Mouse (Mus musculus): Measurements from ENCODE around the gene Txndc17. TPM values are rescaled to one million over a fixed set of nuclear protein-coding genes. Genes with fewer than 3 reads are reported as not detected.

Gene Txndc17
- polyA plus RNA-seq, 1 experiment from 2014 or later = 190 TPM

DNA sequence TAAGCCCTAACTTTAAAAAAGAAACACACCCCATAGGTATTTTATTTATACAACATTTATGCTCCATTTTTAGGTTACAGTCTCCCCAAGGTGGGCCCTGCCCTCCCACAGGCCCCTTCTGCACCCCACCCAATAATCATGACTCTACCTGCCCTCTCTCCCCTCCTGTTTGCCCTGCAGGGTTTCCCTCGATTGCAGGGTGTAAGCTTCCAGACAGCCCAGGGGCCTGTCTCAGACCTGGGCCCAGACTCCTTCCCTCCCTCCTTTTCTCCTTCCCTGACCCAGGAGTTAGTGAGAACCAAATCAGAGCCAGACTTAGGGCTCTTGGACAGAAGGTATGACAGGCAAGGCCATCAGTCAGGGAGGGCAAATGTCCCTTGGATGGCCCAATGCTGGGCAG lies 25.6 kb downstream of the Txndc17 start:
- Histone ChIP-seq H3K4me2 (no peak overlapping the region), H3K4me3 (ENCODE audit: low read depth, low read length) (no peak overlapping the region), H3K4me1 (ENCODE audit: insufficient read depth) (no peaks in the 10 kb centered on the region), H3K9ac (no peak overlapping the region), H3K36me3 (ENCODE audit: insufficient read depth) (no peaks in the 10 kb centered on the region), H3K27ac (ENCODE audit: low read depth) (no peak overlapping the region), H3K9me3 (ENCODE audit: low read depth, low read length) (no peaks in the 10 kb centered on the region), H3K27me3 (ENCODE audit: insufficient read depth, low read length) (no peaks in the 10 kb centered on the region)
- 57% methylated on average over 1 of the region's 1 CpGs for WGBS
- TF ChIP-seq CTCF (IDR thresholded peaks at IDR 0.05; ENCODE audit: low read depth) = no peak
- ATAC-seq (ENCODE audit: insufficient read depth) (no peak), DNase-seq (no peak)

DNA sequence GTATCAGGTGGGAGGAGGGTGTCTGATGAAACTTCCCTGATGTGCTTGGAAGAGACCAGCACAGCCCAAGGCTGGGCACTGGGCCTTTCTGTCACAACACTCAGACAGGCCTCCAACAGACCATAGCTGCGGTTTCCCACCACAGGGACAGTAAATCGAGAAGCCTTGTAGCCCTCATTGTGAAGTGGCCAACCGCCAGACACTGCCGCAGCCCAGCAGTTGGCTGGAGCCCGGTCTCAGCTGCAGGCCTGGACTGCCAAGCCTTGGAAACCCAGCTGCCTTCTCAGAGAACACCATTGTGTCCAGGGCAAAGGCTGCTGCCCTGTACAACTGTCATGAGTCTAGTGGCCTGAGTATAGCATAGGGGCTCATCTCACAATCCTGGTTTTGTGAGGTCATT lies 26.7 kb downstream of the Txndc17 start:
- ATAC-seq (ENCODE audit: insufficient read depth) = no peak
- no peak overlapping the region for H3K4me3 ChIP-seq (ENCODE audit: low read depth, low read length)
- no peaks in the 10 kb centered on the region for H3K4me1 ChIP-seq (ENCODE audit: insufficient read depth)
- H3K36me3 ChIP-seq (ENCODE audit: insufficient read depth) = no peaks in the 10 kb centered on the region
- DNase-seq = no peak
- 55% methylated on average over 5 of the region's 5 CpGs for WGBS
- no peak overlapping the region for H3K27ac ChIP-seq (ENCODE audit: low read depth)
- no peak overlapping the region for H3K9ac ChIP-seq
- no peak overlapping the region for H3K4me2 ChIP-seq
- no peaks in the 10 kb centered on the region for H3K9me3 ChIP-seq (ENCODE audit: low read depth, low read length)
- no peaks in the 10 kb centered on the region for H3K27me3 ChIP-seq (ENCODE audit: insufficient read depth, low read length)
- TF ChIP-seq CTCF (IDR thresholded peaks at IDR 0.05; ENCODE audit: low read depth) = no peak

DNA sequence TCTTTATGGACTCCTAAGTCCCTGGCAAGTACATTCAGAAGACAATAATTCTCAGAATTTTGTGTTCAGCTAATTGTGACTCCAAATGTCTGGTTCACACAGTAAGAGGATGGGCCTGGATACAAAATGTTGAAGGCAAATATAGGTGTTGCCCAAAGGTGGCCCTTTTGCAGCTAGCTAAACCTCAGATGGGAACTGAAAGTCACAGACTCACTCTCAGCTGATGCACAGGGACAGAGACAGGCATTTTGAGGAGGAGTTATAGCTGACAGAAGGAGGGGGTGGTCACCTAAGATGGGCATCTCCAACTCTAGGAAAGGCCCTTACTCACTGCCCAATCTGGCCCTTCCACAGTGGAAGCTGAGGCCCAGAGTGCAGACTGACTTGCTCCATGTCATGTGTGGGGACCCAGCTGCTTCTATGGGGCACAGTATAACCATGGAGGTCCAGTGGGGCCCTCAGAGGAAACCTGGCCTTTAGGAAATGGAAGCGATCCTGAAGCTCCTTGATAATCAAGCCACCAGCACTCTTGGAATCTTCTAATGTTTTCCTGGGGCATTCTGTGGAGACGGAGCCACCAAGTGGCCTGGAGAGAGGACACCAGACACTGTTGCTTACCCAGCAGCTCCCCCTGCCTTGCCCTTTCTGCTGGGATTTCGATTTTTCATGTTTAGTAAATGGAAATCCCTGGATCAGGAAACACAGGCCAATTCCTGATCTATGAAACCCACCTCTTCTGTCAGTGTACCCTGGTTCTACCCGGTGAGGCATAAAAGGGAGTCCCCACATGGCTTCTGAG lies 32.9 kb downstream of the Txndc17 start:
- H3K9me3 ChIP-seq (ENCODE audit: low read depth, low read length) = no peaks in the 10 kb centered on the region
- TF ChIP-seq CTCF (IDR thresholded peaks at IDR 0.05; ENCODE audit: low read depth) = no peak
- no peaks in the 10 kb centered on the region for H3K4me1 ChIP-seq (ENCODE audit: insufficient read depth)
- H3K4me3 ChIP-seq (ENCODE audit: low read depth, low read length) = no peak overlapping the region
- no peaks in the 10 kb centered on the region for H3K36me3 ChIP-seq (ENCODE audit: insufficient read depth)
- H3K9ac ChIP-seq = no peak overlapping the region
- DNase-seq = no peak
- no peak overlapping the region for H3K27ac ChIP-seq (ENCODE audit: low read depth)
- H3K27me3 ChIP-seq (ENCODE audit: insufficient read depth, low read length) = no peaks in the 10 kb centered on the region
- no peak for ATAC-seq (ENCODE audit: insufficient read depth)
- H3K4me2 ChIP-seq = no peak overlapping the region
- 69% methylated on average over 4 of the region's 4 CpGs for WGBS

DNA sequence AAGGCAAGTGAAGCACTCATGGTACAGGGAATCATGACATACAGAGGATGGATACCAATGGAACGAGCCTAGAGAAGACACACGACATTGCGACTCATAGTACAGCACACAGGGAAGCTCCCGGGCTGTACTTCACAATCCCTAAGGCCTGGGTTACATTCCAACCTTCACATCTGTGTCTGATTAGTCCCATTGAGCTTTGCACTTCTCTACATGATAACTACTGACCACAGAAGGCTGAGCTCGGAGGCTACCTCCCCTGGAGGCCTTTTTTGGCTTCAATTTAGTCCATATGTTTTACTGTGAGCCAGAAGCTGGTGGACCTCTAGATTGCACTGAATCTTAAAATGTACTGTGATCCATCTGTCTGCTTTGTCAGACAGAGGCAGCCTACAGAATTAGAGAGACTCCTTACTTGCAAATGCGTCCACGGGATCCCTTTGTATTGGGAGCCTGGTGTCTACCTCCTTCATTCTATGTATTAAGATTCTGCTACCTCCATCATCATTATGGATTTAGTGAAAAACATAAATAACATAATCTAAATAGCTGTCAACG lies 37.9 kb downstream of the Txndc17 start:
- TF ChIP-seq CTCF (IDR thresholded peaks at IDR 0.05; ENCODE audit: low read depth) = no peak
- Histone ChIP-seq H3K27ac (ENCODE audit: low read depth) (no peak overlapping the region), H3K4me1 (ENCODE audit: insufficient read depth) (no peaks in the 10 kb centered on the region), H3K4me3 (ENCODE audit: low read depth, low read length) (no peak overlapping the region), H3K9me3 (ENCODE audit: low read depth, low read length) (no peaks in the 10 kb centered on the region), H3K4me2 (no peak overlapping the region), H3K27me3 (ENCODE audit: insufficient read depth, low read length) (no peaks in the 10 kb centered on the region), H3K36me3 (ENCODE audit: insufficient read depth) (no peaks in the 10 kb centered on the region), H3K9ac (no peak overlapping the region)
- DNase-seq (no peak), ATAC-seq (ENCODE audit: insufficient read depth) (no peak)
- 77% methylated on average over 8 of the region's 8 CpGs for WGBS

DNA sequence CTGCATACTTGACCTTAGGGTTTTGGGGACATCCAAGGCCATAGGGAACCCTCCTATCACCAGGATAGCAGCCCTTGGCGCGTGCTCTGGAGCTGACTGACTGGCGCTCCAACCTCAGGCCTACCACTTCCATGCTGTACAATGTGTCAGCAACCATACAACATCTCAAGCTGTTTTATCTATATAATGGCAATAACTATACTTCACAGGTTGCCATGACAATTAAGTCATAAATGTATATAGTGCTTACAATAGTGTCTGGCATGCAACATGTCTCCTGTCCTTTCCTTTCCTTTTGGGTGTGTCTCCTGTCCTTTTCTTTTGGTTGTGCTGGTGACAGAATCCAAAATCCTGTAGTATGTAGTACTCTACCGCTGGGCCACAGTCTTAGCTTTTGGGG lies 48.3 kb downstream of the Txndc17 start:
- Histone ChIP-seq H3K4me2 (no peak overlapping the region), H3K36me3 (ENCODE audit: insufficient read depth) (no peaks in the 10 kb centered on the region), H3K27ac (ENCODE audit: low read depth) (no peak overlapping the region), H3K9me3 (ENCODE audit: low read depth, low read length) (no peaks in the 10 kb centered on the region), H3K27me3 (ENCODE audit: insufficient read depth, low read length) (no peaks in the 10 kb centered on the region), H3K4me3 (ENCODE audit: low read depth, low read length) (no peak overlapping the region), H3K9ac (no peak overlapping the region), H3K4me1 (ENCODE audit: insufficient read depth) (no peaks in the 10 kb centered on the region)
- TF ChIP-seq CTCF (IDR thresholded peaks at IDR 0.05; ENCODE audit: low read depth) = no peak
- DNase-seq (no peak), ATAC-seq (ENCODE audit: insufficient read depth) (no peak)
- 90% methylated on average over 4 of the region's 4 CpGs for WGBS

DNA sequence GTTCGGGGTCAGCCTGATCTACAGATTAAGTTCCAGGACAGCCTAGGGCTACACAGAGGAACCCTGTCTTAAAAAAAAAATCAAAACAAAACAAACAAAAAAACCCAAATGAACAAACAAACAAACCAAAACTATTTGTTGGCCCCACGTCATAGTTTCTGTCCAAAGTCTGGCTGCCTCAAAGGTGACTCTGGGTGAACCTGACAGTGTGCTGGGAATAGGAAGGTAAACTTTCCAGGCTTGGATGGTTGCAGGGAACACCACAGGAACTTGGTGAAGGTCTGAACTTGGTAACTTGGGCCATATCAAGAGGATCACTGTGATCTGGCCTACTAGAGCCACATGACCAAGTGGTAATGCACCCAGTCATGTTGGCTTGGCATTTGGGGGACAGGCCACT lies 49.1 kb downstream of the Txndc17 start:
- no peak for ATAC-seq (ENCODE audit: insufficient read depth)
- no peaks in the 10 kb centered on the region for H3K27me3 ChIP-seq (ENCODE audit: insufficient read depth, low read length)
- no peak overlapping the region for H3K27ac ChIP-seq (ENCODE audit: low read depth)
- no peaks in the 10 kb centered on the region for H3K4me1 ChIP-seq (ENCODE audit: insufficient read depth)
- H3K4me2 ChIP-seq = no peak overlapping the region
- no peaks in the 10 kb centered on the region for H3K36me3 ChIP-seq (ENCODE audit: insufficient read depth)
- H3K9me3 ChIP-seq (ENCODE audit: low read depth, low read length) = no peaks in the 10 kb centered on the region
- no peak overlapping the region for H3K4me3 ChIP-seq (ENCODE audit: low read depth, low read length)
- DNase-seq = no peak
- H3K9ac ChIP-seq = no peak overlapping the region
- WGBS = 59% methylated on average over 2 of the region's 2 CpGs
- TF ChIP-seq CTCF (IDR thresholded peaks at IDR 0.05; ENCODE audit: low read depth) = no peak

Other genes starting within 250 kb of the Txndc17 start
- gene Aipl1, start 170.0 kb upstream of the Txndc17 start, polyA plus RNA-seq (2014; fragmentation: Nextera tagmentation; extraction: Ambion mirVana) = 0.20 and 0.38 TPM in 2 replicates
- 158 and 165 TPM in 2 replicates for gene Pimreg, start 165.5 kb upstream of the Txndc17 start, polyA plus RNA-seq (2014; fragmentation: Nextera tagmentation; extraction: Ambion mirVana)
- 0.89 and 1.0 TPM in 2 replicates for gene Pitpnm3, start 71.8 kb upstream of the Txndc17 start, polyA plus RNA-seq (2014; fragmentation: Nextera tagmentation; extraction: Ambion mirVana)
- not detected in 2 replicates for gene Gm43951, start 707 bp upstream of the Txndc17 start, polyA plus RNA-seq (2014; fragmentation: Nextera tagmentation; extraction: Ambion mirVana)
- gene 4933427D14Rik, start 88 bp upstream of the Txndc17 start, polyA plus RNA-seq (2014; fragmentation: Nextera tagmentation; extraction: Ambion mirVana) = 14.3 and 18.3 TPM in 2 replicates
- gene Med31, start 8.0 kb downstream of the Txndc17 start, polyA plus RNA-seq (2014; fragmentation: Nextera tagmentation; extraction: Ambion mirVana) = 38.9 and 40.6 TPM in 2 replicates
- gene Slc13a5, start 59.7 kb downstream of the Txndc17 start, polyA plus RNA-seq (2014; fragmentation: Nextera tagmentation; extraction: Ambion mirVana) = not detected in 2 replicates
- 2.8 and 3.5 TPM in 2 replicates for gene Xaf1, start 94.1 kb downstream of the Txndc17 start, polyA plus RNA-seq (2014; fragmentation: Nextera tagmentation; extraction: Ambion mirVana)
- gene Fbxo39, start 106.9 kb downstream of the Txndc17 start, polyA plus RNA-seq (2014; fragmentation: Nextera tagmentation; extraction: Ambion mirVana) = not detected in 2 replicates
- 6.1 and 6.5 TPM in 2 replicates for gene Tekt1, start 154.9 kb downstream of the Txndc17 start, polyA plus RNA-seq (2014; fragmentation: Nextera tagmentation; extraction: Ambion mirVana)
- 107 and 122 TPM in 2 replicates for gene Smtnl2, start 204.2 kb downstream of the Txndc17 start, polyA plus RNA-seq (2014; fragmentation: Nextera tagmentation; extraction: Ambion mirVana)
- not detected in 2 replicates for gene Ggt6, start 228.0 kb downstream of the Txndc17 start, polyA plus RNA-seq (2014; fragmentation: Nextera tagmentation; extraction: Ambion mirVana)
- gene Mybbp1a, start 233.8 kb downstream of the Txndc17 start, polyA plus RNA-seq (2014; fragmentation: Nextera tagmentation; extraction: Ambion mirVana) = 157 and 161 TPM in 2 replicates

All from lung, embryonic 14.5 days (tissue).